Mouse (Mus musculus): ENCODE measurements around the gene Olfr310.

The Olfr310 gene

GRCm38 (mm10) chr7:86277072-86277471, at the start of gene Olfr310:
TSS of gene Olfr310 (minus strand) at chr7:86277172.
- no peak for DNase-seq (ENCODE audit: low spot score in 2 of 2)

GRCm38 (mm10) chr7:86325530-86325929, 48.6 kb upstream of the Olfr310 start, which contains the start of gene Olfr308:
TSS of gene Olfr308 (minus strand) at chr7:86325630.
- DNase-seq (ENCODE audit: low spot score in 2 of 2), result no peak

- no peak for DNase-seq (ENCODE audit: low spot score in 2 of 2)
Observed at GRCm38 (mm10) chr7:86321323-86321722, 44.4 kb upstream of the Olfr310 start.

- no peak for DNase-seq (ENCODE audit: low spot score in 2 of 2)
Observed at GRCm38 (mm10) chr7:86313608-86314007, 36.6 kb upstream of the Olfr310 start, which contains the start of gene Olfr309. TSS of gene Olfr309 (minus strand) at chr7:86313708.

GRCm38 (mm10) chr7:86246208-86246607, 30.8 kb downstream of the Olfr310 start, which contains the start of gene Vmn2r76:
TSS of gene Vmn2r76 (minus strand) at chr7:86246308.
- DNase-seq (ENCODE audit: low spot score in 2 of 2), result no peak

Measured in right cerebral cortex, postnatal 10 days (tissue).